Mouse (Mus musculus): Measurements from ENCODE around the gene Zbed5.
A peak's percentile ranks its signal among the peaks of the same experiment; 100 is the strongest.
"Not testable (repeated sequence)": the region's sequence is repeated elsewhere in the genome, so short reads cannot be mapped to it uniquely, and the experiment has no call there.

Zbed5 gene

DNA sequence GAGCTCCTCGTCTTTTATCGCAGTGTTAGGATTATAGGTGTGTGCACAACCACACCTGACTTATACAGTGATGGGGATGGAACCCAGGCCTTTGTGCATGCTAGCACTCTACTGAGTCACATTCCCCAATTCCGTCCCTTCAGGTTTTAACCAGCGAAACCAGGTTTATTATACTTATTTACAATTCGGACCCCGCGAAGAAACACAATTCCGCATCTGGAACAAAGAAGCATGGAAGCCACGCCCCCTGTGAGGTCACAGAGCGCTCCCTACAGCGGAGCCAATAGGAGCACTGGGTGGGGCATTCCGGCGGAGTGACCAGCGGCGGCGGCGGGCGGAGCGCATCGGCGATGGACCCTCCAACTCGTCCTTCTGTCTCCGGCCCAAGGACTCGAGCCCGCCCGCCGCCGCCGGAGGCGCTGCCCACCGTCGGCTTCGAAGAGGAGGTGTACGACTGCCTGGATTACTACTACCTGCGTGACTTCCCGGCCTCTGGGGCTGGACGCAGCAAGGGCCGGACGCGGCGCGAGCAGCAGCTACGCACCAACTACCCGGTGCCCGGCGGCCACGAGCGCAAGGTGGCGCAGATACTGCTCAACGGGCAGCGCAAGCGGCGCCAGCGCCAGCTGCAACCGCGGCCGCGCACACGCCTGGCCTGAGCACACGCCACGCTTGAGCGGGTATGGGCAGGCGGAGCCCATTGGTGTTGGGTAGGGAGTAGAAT, 12.9 kb downstream of the Zbed5 start, which contains the start of gene Nupr1l:
Nupr1l (plus strand) TSS at position 299 of the 724 bp plus-strand sequence.
- peak; percentile 88 to 93 for DNase-seq (ENCODE audit: low spot score in 2 of 2)

- no peak for DNase-seq (ENCODE audit: low spot score in 2 of 2)
These were observed 13.6 kb downstream of the Zbed5 start for GRCm38 (mm10) chr5:129909147-129909546.

DNA sequence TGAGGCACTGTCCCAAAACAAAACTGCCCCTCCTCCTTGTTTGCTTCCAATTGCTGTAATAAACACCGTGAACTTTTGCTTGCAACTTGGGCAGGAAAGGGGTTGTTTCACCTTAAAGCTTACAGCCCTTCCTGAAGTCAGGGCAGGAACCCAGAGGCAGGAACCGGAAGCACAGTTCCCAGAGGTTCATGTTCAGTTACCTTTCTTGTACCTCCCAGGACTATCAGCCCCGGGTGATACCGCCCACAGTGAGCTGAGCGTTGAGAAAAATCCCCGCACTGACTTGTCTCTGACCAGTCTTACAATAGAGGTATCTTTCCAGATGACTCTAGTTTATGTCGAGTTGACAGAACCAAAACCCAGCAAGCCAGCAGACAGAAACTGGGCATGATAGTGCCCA, 14.1 kb downstream of the Zbed5 start:
- DNase-seq (ENCODE audit: low spot score in 2 of 2): no peak

DNA sequence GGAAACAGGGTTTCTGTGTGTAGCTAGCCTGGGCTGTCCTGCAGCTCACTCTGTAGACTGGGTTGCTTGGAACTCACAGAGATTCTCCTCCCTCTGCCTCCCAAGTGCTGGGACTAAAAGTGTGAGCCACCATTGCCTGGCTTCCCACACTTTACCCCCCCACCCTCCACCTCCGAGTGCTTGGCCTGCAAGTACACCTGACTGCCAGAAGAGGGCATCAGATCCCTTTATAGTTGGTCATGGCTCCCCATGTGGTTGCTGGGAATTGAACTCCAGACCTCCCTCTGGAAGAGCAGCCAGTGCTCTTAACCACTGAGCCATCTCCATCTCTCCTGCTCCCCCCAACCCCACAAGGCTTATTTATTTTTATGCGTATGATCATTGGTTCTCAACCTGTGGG, 18.5 kb downstream of the Zbed5 start:
- DNase-seq (ENCODE audit: low spot score in 2 of 2): no peak

DNA sequence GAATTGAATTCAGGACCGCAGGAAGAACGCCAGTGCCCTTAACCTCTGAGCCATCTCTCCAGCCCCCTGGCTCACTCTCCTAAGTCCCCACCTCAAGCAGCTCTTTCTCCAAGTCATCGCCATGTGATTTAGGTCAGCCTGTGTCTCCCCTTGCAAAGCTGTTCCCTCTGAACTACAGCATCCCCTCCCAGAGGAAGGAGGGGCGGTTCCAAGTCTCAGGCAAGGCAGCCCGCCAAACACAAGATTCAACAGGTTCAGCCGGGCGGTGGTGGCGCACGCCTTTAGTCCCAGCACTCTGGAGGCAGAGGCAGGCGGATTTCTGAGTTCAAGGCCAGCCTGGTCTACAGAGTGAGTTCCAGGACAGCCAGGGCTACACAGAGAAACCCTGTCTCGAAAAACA, 20.0 kb downstream of the Zbed5 start:
- DNase-seq (ENCODE audit: low spot score in 2 of 2): not testable (repeated sequence)

DNA sequence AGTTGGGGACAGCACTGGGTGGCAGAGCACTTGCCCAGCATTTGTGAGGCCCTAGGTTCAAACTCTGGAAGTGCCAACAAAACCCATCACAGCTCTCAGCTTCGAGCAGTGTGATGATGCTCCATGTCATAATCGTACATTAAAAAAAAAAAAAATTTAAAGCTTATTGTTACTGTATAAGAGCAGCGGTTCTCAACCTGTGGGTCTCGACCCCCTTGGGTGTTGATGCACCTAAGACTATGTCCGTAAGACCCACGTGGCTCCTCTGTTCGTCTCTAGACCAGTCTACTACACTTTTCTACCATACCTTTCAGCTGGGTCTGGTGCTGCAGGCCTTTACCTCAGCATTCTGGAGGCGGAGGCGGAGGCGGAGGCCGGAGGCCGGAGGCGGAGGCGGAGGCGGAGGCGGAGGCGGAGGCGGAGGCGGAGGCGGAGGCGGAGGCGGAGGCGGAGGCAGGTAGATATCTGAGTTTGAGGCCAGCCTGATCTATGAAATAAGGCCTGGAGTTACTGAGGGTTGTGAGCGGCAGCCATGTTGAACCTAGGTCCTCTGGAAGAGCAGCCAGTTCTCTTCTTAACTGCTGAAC, 22.6 kb downstream of the Zbed5 start:
- no peak for DNase-seq (ENCODE audit: low spot score in 2 of 2)

DNA sequence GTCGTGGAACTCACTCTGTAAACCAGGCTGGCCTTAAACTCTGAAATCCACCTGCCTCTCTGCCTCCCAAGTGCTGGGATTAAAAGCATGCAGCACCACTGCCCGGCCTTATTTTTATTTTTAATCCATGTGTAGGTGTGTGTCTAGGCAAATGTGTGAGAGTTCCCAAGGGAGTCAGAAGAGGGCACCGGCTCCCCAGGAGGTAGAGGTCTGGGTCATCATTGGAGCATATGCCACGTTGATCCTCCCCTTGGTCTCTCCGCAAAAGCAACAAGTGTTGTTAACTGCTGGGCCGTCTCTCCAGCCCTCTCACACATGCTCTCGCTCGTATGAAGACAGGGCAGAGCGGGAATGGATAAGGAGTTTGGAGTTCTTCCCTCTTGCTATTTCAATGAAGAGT, 23.2 kb downstream of the Zbed5 start:
- DNase-seq (ENCODE audit: low spot score in 2 of 2): no peak

GRCm38 (mm10) chr5:129919320-129919719, 23.8 kb downstream of the Zbed5 start:
- DNase-seq (ENCODE audit: low spot score in 2 of 2): no peak

DNA sequence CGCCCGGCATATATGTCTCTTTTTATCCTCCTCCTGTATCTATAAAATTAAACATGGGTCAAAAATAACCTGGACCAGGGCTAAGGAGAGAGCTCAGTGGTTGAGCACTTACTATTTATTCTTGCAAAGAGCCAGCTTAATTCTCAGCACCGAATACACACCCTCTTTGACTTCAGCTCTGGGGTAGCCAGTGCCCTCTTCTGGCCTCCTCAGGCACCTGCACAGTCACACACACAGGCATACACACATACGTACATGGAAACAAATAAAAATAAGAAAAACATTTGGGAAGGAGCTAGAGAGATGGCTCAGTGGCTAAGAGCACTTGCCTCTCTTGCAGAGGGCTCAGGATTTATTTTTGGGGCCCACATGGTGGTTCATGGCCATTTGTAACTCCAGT, 26.4 kb downstream of the Zbed5 start:
- no peak for DNase-seq (ENCODE audit: low spot score in 2 of 2)

DNA sequence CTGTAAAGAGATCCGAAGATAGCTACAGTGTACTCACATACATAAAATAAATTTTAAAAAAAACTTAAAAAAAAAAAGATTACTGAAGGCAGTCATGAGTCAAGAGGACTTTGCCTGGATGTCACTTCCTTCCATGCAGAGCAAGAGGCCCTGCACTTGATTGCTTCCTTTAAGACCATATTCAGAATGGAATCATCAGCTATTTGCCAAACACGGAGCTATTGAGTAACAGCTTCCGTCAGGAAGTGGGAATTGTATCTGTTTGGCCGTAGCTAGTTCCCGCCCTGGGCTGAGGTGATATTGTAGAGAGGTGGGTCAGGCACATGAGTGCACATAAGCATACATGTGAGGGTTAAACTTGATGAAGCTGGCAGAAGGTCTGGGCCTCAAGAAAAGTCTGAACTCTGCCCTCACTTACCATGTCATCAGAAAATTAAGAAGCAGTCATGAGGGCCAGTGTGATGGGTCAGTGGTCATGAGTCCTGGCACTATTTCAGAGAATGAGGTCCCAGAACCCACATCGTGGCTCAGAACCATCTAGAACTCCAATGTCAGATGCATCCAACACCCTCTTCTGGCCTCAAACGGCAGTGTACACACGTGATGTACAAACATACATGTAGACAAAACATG, 29.4 kb downstream of the Zbed5 start:
- DNase-seq (ENCODE audit: low spot score in 2 of 2): no peak

- no peak for DNase-seq (ENCODE audit: low spot score in 2 of 2)
These were observed 30.4 kb downstream of the Zbed5 start for GRCm38 (mm10) chr5:129925933-129926332.

GRCm38 (mm10) chr5:129929924-129930855, 34.7 kb downstream of the Zbed5 start:
- DNase-seq (ENCODE audit: low spot score in 2 of 2): no peak

GRCm38 (mm10) chr5:129936941-129937340, 41.4 kb downstream of the Zbed5 start:
- DNase-seq (ENCODE audit: low spot score in 2 of 2): no peak

DNA sequence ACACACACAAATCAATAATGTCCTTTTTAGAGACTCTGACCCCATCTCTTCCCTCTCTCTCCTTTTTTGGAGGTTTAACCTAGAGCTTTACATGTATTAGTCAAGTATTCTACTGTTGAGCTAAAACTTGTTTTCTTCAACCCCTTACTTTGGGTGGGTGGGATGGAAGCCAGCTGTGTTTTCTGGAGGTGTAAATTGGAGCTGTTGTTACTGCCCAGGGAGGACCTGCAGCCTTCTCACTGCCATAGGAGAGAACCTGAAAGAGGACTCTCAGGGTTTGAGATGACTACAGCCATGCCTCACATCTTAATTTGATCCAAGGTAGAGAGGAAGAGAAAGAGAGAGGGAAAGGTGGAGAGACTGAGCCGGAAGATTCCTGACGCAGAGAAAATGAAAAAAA, 44.8 kb downstream of the Zbed5 start:
- no peak for DNase-seq (ENCODE audit: low spot score in 2 of 2)

DNA sequence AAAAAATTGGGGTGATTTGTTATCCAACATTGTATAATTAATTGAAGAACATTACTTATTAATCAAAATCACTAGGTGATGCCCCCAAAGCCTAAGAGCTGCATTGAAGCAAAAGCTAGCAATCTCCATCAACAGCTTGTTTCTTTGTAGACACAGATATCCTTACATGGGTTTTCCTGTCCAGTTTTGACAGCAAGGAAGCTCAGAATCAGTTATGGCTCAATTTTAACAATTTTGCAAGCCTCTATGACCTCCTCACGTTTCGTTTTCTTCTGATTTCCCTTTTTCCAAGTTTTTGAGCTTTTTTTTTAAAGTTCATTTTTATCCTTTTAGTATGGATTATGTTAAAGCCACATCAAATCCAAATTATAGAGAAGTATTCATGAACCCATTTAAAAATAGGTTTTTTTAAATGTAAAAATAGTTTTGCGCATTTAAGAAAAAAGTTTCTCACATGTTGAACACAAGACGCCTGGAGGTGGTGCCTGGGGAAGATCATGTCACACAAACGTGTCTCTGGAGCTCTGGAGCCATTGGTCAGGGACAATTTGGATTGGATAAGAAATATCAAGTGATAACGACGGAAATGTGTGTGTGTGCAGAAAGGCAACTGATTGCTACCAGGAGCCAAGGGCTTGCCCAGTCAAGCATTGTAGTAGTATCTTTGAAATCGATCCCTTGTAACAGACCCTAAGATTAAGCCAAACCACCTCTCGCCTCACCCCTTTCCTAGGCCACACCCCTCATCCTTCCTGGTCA, 45.4 kb downstream of the Zbed5 start:
- DNase-seq (ENCODE audit: low spot score in 2 of 2): no peak

DNA sequence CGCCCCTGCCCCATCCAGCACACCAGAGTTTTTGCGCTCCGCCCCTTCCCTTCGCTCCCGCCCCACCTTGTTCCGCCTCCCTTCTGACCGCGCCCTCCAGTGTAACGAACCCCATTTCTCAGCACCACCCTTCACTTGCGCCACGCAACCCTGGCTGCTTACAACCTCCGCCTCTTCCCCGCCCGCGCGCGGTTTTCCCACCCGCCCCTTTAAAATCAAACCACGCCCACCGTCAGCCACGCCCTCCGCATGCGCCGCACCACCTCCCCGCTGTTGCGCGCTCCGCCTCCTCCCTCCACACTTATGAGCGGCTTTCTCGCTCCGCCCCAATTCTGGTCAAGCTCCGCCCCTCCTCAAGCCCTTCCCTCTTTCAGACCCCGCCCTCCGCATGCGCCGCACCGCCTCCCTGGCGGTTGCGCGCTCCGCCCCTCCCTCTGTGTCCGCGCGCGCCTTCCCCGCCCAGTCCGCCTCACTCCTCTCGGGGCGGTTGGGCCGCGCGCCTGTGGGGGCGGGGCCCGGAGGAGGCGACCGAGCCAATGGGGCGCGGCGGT, 46.0 kb downstream of the Zbed5 start, which contains the start of gene Vkorc1l1:
Vkorc1l1 (plus strand) TSS at position 476 of the 551 bp plus-strand sequence.
- peak; percentile 96 to 97 for DNase-seq (ENCODE audit: low spot score in 2 of 2)

GRCm38 (mm10) chr5:129942073-129942939, 46.8 kb downstream of the Zbed5 start:
- DNase-seq (ENCODE audit: low spot score in 2 of 2): peak; percentile 18

DNA sequence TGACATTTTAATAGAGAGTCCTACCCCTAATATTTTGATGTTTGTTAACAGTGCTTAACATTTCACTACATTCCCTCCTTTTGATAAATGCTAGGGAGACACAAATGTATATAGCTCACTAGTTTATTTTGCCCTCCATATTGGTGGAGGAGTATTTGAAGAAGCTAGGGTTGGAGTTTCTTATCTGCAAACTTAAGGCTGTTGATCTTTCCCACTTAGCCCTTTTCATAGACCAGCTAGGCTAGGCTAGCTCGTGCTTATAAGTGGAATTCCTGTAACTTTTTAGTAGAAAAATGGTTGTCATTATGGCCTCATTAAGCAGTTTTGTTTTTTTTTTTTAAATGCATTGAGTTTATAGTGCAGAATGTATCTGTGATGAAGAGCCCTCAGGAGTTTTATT, 47.9 kb downstream of the Zbed5 start:
- DNase-seq (ENCODE audit: low spot score in 2 of 2): no peak

- DNase-seq (ENCODE audit: low spot score in 2 of 2): no peak
These were observed 52.1 kb downstream of the Zbed5 start for GRCm38 (mm10) chr5:129947528-129948033.

DNA sequence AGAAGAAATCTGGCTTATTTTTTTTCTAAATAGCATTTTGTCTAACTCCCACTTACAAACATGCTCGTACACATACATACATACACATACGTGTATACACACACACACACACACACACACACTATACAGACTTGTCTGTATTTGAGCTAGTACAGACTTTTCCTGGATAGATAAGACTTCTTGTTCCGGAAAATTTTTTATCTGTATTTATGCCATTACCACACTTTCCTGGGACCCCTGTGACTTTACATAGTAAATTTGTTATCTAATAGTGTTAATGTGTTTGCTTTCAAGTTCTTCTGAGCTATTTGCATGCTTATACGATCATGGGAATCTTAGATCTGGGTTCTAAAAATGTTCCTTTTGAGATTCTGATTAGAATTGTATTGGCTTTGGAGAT, 56.6 kb downstream of the Zbed5 start:
- no peak for DNase-seq (ENCODE audit: low spot score in 2 of 2)
